Mouse (Mus musculus): ENCODE measurements around the gene Acot5.

DNA sequence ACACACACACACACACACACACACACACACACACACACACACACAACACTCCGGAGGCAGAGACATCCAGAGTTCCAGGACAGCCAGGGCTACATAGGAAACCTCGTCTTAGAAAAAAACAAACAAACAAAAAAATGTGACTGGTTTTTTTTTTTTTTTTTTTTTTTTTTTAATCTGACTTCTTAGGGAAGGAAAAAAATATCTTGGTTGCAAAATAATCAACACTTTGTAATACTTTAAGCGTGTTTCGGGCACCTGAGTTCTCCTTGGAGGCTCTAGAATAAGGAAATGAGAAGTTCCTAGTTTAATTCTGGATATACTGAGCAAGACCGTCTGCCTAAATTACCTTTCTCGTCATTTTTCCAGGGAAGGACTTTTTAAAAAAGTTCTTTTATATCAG is 44.6 kb downstream of the Acot5 start:
- TF ChIP-seq EP300 (IDR thresholded peaks at IDR 0.05; ENCODE audit: low read depth) (no peak), CTCF (IDR thresholded peaks at IDR 0.05; ENCODE audit: low read depth) (no peak)

Data from heart, postnatal 0 days (tissue).